Mouse (Mus musculus) cortical plate, adult 2 months (tissue): ENCODE results near the gene Pim3.

Source experiments
- CTCF ChIP-seq: fragments of 200-500 bp; IDR thresholded peaks from 2 replicates; pipeline ENCODE4 v1.5.1; 2011; ENCODE audit warnings: mild to moderate bottlenecking, control low read depth, low read length; ENCODE audit not compliant: insufficient read depth; ENCODE audit errors: extremely low read depth
- POLR2A ChIP-seq: fragments of 200-500 bp; IDR thresholded peaks from 2 replicates; pipeline ENCODE4 v1.6.1; 2011; ENCODE audit warnings: mild to moderate bottlenecking, low read length, control low read depth; ENCODE audit not compliant: insufficient read depth; ENCODE audit errors: extremely low read depth

GRCm38 (mm10) chr15:88836571-88836970, 25.4 kb upstream of the Pim3 start:
- TF ChIP-seq POLR2A, result no peak
- no peak for TF ChIP-seq CTCF
